Mouse (Mus musculus): ENCODE measurements at regions not wholly inside any gene's neighbourhood (a gene's known extent, or its start where the extent isn't known, plus 50 kb on each side); places are given as distances from the start of the nearest gene placed in this dataset.

DNA sequence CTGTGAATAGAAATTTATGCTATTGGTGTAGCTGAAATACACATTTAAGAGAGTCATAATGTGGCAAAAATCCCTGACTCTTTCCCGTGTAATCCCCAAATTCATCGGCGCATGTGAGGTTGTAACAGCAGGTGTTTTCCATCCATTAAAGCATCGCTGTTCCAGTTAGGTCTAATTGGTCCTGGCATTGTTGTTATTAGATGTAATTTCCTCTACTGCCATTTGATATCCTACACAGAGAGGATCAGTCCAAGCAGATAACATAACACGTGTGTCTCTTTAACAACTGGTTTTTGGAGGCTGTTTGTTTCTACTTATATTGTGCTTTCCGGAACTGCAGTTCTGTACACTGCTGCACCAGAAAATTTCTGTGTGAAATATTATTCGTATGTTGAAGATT, 101.8 kb downstream of the Vgll3 start:
- Histone ChIP-seq H3K36me3 (ENCODE audit: control insufficient read depth, insufficient read depth, low read length) (no peaks in the 10 kb centered on the region), H3K9me3 (ENCODE audit: control insufficient read depth, low read length) (no peaks in the 10 kb centered on the region), H3K9ac (ENCODE audit: low read depth, low read length) (no peak overlapping the region), H3K27me3 (replicated peaks; ENCODE audit: control insufficient read depth, insufficient read depth, low read length) (no peaks in the 10 kb centered on the region), H3K4me1 (ENCODE audit: control insufficient read depth, insufficient read depth, low read length) (no peaks in the 10 kb centered on the region), H3K4me2 (ENCODE audit: low read depth, low read length) (no peak overlapping the region), H3K27ac (ENCODE audit: low read length) (no peak overlapping the region), H3K4me3 (ENCODE audit: low read length) (no peak overlapping the region)
- WGBS: 77% methylated on average over 7 of the region's 7 CpGs
- no peak for ATAC-seq

DNA sequence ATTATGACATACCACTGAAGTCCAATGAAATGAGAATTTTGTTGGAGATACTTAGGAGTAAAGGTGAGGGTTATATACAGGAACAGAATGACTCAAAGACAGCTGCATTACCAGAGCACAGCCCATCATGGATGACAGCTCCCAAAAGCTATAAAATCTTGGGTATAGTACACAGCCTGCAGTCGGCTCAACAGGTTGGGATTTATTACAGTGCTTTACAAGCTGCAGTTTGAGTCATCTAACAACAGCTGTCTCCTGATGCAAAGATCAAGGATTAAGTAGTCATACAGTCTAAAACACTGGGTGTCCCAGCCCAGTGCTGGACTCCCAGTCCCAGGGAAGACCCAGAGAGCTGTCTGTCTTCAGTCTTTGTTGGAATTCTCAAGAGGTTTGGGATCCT, 110.9 kb downstream of the Vgll3 start:
- no peak overlapping the region for H3K27ac ChIP-seq (ENCODE audit: low read length)
- H3K9ac ChIP-seq (ENCODE audit: low read depth, low read length): no peak overlapping the region
- no peaks in the 10 kb centered on the region for H3K9me3 ChIP-seq (ENCODE audit: control insufficient read depth, low read length)
- H3K27me3 ChIP-seq (replicated peaks; ENCODE audit: control insufficient read depth, insufficient read depth, low read length): no peaks in the 10 kb centered on the region
- H3K36me3 ChIP-seq (ENCODE audit: control insufficient read depth, insufficient read depth, low read length): no peaks in the 10 kb centered on the region
- H3K4me3 ChIP-seq (ENCODE audit: low read length): no peak overlapping the region
- WGBS: 30% methylated on average over 1 of the region's 1 CpGs
- H3K4me1 ChIP-seq (ENCODE audit: control insufficient read depth, insufficient read depth, low read length): no peaks in the 10 kb centered on the region
- ATAC-seq: no peak
- H3K4me2 ChIP-seq (ENCODE audit: low read depth, low read length): no peak overlapping the region

DNA sequence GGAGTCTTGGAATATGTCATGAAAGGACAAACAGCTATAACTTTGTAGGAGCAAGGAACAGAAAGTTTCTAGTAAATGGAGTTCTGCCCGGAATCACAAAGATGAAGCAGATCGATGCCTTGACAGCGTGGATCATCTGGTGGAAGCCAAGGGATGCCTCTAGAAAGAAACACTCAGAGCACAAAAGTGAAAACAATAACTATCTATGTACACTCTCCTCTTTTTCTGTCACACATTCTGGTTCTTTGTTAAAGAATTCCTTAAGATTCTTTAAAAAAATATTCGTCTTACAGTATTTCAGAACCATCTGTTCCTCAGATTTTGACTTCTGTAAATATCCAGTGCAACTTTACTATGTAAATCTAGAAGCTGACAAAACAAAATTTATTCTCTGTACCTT, 148.8 kb downstream of the Vgll3 start:
- ATAC-seq: no peak
- WGBS: 75% methylated on average over 4 of the region's 4 CpGs
- no peaks in the 10 kb centered on the region for H3K36me3 ChIP-seq (ENCODE audit: control insufficient read depth, insufficient read depth, low read length)
- H3K4me3 ChIP-seq (ENCODE audit: low read length): no peak overlapping the region
- H3K4me2 ChIP-seq (ENCODE audit: low read depth, low read length): no peak overlapping the region
- no peaks in the 10 kb centered on the region for H3K27me3 ChIP-seq (replicated peaks; ENCODE audit: control insufficient read depth, insufficient read depth, low read length)
- H3K9ac ChIP-seq (ENCODE audit: low read depth, low read length): no peak overlapping the region
- no peaks in the 10 kb centered on the region for H3K9me3 ChIP-seq (ENCODE audit: control insufficient read depth, low read length)
- H3K27ac ChIP-seq (ENCODE audit: low read length): no peak overlapping the region
- no peaks in the 10 kb centered on the region for H3K4me1 ChIP-seq (ENCODE audit: control insufficient read depth, insufficient read depth, low read length)

DNA sequence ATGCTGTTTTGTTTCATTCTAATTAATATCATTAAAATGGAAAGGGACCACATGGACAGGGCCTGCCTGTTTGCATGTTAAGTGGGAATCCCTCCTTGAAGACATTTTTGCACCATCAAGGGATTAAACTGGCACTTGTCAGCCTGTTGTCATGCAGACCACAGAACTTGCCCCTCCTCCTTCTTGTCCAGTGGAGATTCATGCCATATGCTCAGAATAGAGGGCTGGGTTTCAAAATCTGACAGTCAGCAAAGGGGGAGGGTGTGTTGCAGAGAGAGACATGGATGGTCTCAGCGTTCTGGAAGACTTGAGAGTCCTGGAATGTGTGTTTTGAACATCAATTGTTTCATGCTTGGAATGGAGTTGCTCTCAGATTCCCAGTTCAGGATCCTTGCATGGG, 149.2 kb downstream of the Vgll3 start:
- no peak overlapping the region for H3K9ac ChIP-seq (ENCODE audit: low read depth, low read length)

DNA sequence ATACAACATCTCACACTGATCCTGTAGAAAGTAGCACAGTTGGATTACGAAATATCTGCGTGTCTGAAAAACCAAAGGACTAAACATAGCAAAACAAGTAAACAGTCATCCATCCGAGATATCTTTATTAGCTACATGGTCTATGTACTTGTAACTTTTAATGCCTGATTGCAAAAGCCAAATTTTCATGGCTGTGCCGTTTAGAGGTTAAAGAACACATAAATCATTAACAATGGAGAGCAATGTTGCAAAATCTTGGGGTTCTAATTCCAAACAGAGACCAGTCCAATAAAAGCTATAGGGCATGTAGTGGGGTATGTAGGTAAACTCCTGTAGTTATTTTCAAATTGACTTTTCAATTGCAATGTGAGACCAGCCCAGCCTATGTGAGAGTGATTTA, 162.0 kb downstream of the Vgll3 start:
- H3K4me3 ChIP-seq (ENCODE audit: low read length): no peak overlapping the region
- no peaks in the 10 kb centered on the region for H3K4me1 ChIP-seq (ENCODE audit: control insufficient read depth, insufficient read depth, low read length)
- 81% methylated on average over 4 of the region's 4 CpGs for WGBS
- no peak overlapping the region for H3K4me2 ChIP-seq (ENCODE audit: low read depth, low read length)
- no peaks in the 10 kb centered on the region for H3K36me3 ChIP-seq (ENCODE audit: control insufficient read depth, insufficient read depth, low read length)
- H3K27me3 ChIP-seq (replicated peaks; ENCODE audit: control insufficient read depth, insufficient read depth, low read length): no peaks in the 10 kb centered on the region
- H3K9ac ChIP-seq (ENCODE audit: low read depth, low read length): no peak overlapping the region
- no peak for ATAC-seq
- H3K9me3 ChIP-seq (ENCODE audit: control insufficient read depth, low read length): no peaks in the 10 kb centered on the region
- no peak overlapping the region for H3K27ac ChIP-seq (ENCODE audit: low read length)

More for the DNA sequence above, 149.2 kb downstream of the Vgll3 start:
- no peak overlapping the region for H3K4me2 ChIP-seq (ENCODE audit: low read depth, low read length)
- WGBS: 31% methylated on average over 1 of the region's 1 CpGs
- H3K36me3 ChIP-seq (ENCODE audit: control insufficient read depth, insufficient read depth, low read length): no peaks in the 10 kb centered on the region
- no peak for ATAC-seq
- no peak overlapping the region for H3K27ac ChIP-seq (ENCODE audit: low read length)
- no peaks in the 10 kb centered on the region for H3K4me1 ChIP-seq (ENCODE audit: control insufficient read depth, insufficient read depth, low read length)
- no peaks in the 10 kb centered on the region for H3K27me3 ChIP-seq (replicated peaks; ENCODE audit: control insufficient read depth, insufficient read depth, low read length)
- H3K4me3 ChIP-seq (ENCODE audit: low read length): no peak overlapping the region
- H3K9me3 ChIP-seq (ENCODE audit: control insufficient read depth, low read length): no peaks in the 10 kb centered on the region

DNA sequence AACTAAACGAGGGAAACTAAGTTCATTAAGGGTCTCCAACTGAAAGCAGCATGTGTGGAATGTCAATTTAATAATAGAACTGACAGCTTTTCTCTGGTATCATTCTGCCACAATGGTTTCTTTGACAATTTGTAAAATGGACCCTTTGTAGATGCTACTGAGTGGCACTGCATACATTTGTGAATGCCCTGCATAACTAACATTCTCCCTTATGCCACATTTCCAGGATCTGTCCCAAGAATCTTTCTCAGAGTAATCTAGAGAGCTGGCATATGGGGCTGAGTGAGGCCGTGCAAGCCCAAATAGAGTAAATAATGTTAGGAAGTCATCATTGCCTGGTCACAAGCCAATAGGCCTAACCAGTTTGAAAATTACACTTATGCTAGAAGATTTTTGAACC, 172.1 kb downstream of the Vgll3 start:
- WGBS: 60% methylated on average over 2 of the region's 2 CpGs
- no peaks in the 10 kb centered on the region for H3K27me3 ChIP-seq (replicated peaks; ENCODE audit: control insufficient read depth, insufficient read depth, low read length)
- no peaks in the 10 kb centered on the region for H3K36me3 ChIP-seq (ENCODE audit: control insufficient read depth, insufficient read depth, low read length)
- no peaks in the 10 kb centered on the region for H3K9me3 ChIP-seq (ENCODE audit: control insufficient read depth, low read length)
- no peaks in the 10 kb centered on the region for H3K4me1 ChIP-seq (ENCODE audit: control insufficient read depth, insufficient read depth, low read length)
- H3K4me2 ChIP-seq (ENCODE audit: low read depth, low read length): no peak overlapping the region
- H3K9ac ChIP-seq (ENCODE audit: low read depth, low read length): no peak overlapping the region
- no peak overlapping the region for H3K27ac ChIP-seq (ENCODE audit: low read length)
- H3K4me3 ChIP-seq (ENCODE audit: low read length): no peak overlapping the region
- ATAC-seq: no peak

DNA sequence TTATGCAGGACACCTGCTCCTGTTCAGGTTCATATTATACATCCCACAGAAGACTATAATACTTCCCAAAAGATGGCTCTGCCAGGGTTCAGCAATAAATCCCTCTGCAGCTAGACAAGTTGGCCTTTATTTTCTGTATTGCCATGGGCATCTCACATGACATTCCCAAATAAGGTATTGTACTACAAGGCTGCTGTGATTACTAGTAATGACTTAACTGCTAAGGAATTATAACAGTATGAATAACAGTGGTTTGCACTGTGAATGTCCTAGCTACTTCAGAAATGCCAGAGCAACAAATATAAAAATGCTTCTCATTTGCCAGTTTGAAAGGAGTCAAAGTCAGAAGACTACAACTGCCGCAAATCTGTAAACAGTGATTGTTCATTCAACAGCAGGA, 184.3 kb downstream of the Vgll3 start:
- no peaks in the 10 kb centered on the region for H3K36me3 ChIP-seq (ENCODE audit: control insufficient read depth, insufficient read depth, low read length)
- no peaks in the 10 kb centered on the region for H3K9me3 ChIP-seq (ENCODE audit: control insufficient read depth, low read length)
- H3K9ac ChIP-seq (ENCODE audit: low read depth, low read length): no peak overlapping the region
- peaks cover 3% of the 10 kb centered on the region; the same call in 1 of the 2 replicates for H3K4me1 ChIP-seq (ENCODE audit: control insufficient read depth, insufficient read depth, low read length)
- no peaks in the 10 kb centered on the region for H3K27me3 ChIP-seq (replicated peaks; ENCODE audit: control insufficient read depth, insufficient read depth, low read length)
- WGBS: 69% methylated on average over 1 of the region's 1 CpGs
- no peak; the same call in 1 of the 2 replicates for ATAC-seq
- H3K4me3 ChIP-seq (ENCODE audit: low read length): no peak overlapping the region
- no peak overlapping the region for H3K4me2 ChIP-seq (ENCODE audit: low read depth, low read length)
- no peak overlapping the region for H3K27ac ChIP-seq (ENCODE audit: low read length)

DNA sequence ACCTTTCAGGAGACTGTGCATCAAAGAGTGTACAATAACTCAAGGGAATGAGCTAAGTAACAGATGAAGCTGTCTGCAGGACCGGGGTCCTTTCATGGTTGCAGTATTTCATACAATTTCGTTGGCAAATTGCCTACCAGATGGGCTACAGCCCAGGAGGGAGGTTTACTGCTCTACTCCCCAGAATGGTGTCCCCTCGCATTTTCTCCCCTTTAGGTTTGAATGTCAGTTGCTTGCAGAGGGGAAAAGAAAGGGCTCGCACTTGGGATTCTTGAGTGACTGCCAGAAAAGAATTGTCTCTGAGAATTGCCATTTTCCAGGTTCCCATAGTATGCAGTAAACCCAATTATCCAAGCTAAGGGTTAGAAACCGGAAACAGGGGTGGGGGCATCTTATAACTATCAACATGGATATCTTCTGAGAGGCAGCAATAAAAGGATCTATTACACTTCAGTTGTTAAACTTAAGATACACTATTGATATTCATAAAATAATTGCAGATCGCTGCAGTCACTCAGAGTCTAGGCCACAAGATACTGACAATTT, 185.7 kb downstream of the Vgll3 start:
- Histone ChIP-seq H3K27me3 (replicated peaks; ENCODE audit: control insufficient read depth, insufficient read depth, low read length) (no peaks in the 10 kb centered on the region), H3K36me3 (ENCODE audit: control insufficient read depth, insufficient read depth, low read length) (no peaks in the 10 kb centered on the region), H3K4me1 (ENCODE audit: control insufficient read depth, insufficient read depth, low read length) (peaks cover 3% of the 10 kb centered on the region; the same call in 1 of the 2 replicates), H3K9me3 (ENCODE audit: control insufficient read depth, low read length) (no peaks in the 10 kb centered on the region), H3K4me3 (ENCODE audit: low read length) (no peak overlapping the region), H3K9ac (ENCODE audit: low read depth, low read length) (no peak overlapping the region), H3K27ac (ENCODE audit: low read length) (no peak overlapping the region), H3K4me2 (ENCODE audit: low read depth, low read length) (no peak overlapping the region)
- no peak for ATAC-seq
- 55% methylated on average over 6 of the region's 6 CpGs for WGBS

DNA sequence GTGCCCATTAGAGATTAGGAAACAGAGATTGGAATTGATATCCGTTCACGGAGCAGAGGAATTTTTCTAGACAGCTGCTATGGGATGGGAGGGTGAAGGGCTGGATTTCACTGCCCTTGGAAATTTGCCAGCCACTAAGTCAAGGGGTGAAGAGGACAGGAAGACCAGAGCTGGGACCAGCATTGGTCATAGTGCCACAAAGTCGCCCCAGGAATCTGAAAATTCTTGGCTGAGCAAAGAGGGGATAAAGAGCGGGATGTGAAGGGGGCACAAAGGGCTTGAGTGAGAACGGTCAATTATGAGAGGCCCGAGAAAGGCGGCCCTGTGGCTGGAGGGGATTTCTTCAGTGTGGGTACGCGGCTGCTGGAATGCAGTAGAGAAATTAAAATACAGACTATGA, 189.6 kb downstream of the Vgll3 start:
- WGBS: 65% methylated on average over 9 of the region's 9 CpGs
- peaks cover 3% of the 10 kb centered on the region; the same call in 1 of the 2 replicates for H3K4me1 ChIP-seq (ENCODE audit: control insufficient read depth, insufficient read depth, low read length)
- H3K9me3 ChIP-seq (ENCODE audit: control insufficient read depth, low read length): no peaks in the 10 kb centered on the region
- no peak overlapping the region for H3K4me3 ChIP-seq (ENCODE audit: low read length)
- H3K4me2 ChIP-seq (ENCODE audit: low read depth, low read length): no peak overlapping the region
- H3K27ac ChIP-seq (ENCODE audit: low read length): no peak overlapping the region
- H3K9ac ChIP-seq (ENCODE audit: low read depth, low read length): no peak overlapping the region
- ATAC-seq: 0 out of 2 replicates have a peak, but pooled peaks have one; percentile 40
- no peaks in the 10 kb centered on the region for H3K27me3 ChIP-seq (replicated peaks; ENCODE audit: control insufficient read depth, insufficient read depth, low read length)
- no peaks in the 10 kb centered on the region for H3K36me3 ChIP-seq (ENCODE audit: control insufficient read depth, insufficient read depth, low read length)

DNA sequence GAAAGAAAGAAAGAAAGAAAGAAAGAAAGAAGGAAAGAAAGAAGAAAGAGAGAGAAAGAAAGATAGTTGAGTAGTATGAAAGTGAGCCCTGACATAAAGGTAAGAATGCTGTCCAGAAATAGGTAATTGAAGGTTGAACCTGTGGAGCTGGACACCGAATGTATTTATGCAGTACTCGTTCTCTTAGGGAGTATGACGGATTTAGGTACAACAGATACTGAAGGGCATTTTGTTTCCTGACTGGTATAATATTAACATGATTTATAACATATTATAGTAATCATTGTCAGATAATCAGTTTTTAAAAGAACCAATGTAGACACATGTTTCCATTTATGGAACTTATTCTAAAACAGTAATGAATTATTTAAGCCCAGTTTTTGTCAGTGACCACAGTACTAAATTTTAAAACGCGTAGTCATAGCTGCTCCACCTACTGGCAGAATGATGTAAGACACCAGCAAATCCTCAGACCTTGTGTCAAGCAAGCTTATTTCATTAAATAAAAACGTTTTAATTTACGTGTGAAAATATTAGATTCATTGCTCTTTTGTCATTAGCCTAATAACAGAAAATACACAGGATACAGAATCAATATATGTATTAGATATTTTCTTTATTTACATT, 191.0 kb downstream of the Vgll3 start:
- Histone ChIP-seq H3K4me2 (ENCODE audit: low read depth, low read length) (no peak overlapping the region), H3K9me3 (ENCODE audit: control insufficient read depth, low read length) (no peaks in the 10 kb centered on the region), H3K9ac (ENCODE audit: low read depth, low read length) (no peak overlapping the region), H3K36me3 (ENCODE audit: control insufficient read depth, insufficient read depth, low read length) (no peaks in the 10 kb centered on the region), H3K4me1 (ENCODE audit: control insufficient read depth, insufficient read depth, low read length) (no peaks in the 10 kb centered on the region), H3K27me3 (replicated peaks; ENCODE audit: control insufficient read depth, insufficient read depth, low read length) (no peaks in the 10 kb centered on the region), H3K4me3 (ENCODE audit: low read length) (no peak overlapping the region), H3K27ac (ENCODE audit: low read length) (no peak overlapping the region)
- 42% methylated on average over 7 of the region's 7 CpGs for WGBS
- ATAC-seq: no peak

Data from intestine, embryonic 16.5 days (tissue).